Mouse (Mus musculus) bone marrow macrophage, adult 2 months (primary cell): ENCODE measurements around the gene Ddx42.

Source experiments
- CTCF ChIP-seq: IDR thresholded peaks from 2 replicates; pipeline ENCODE4 v1.5.1; 2012; ENCODE audit warnings: low read depth, mild to moderate bottlenecking, low read length, moderate library complexity
- POLR2A ChIP-seq: IDR thresholded peaks from 2 replicates; pipeline ENCODE4 v1.6.1; 2012; ENCODE audit warnings: mild to moderate bottlenecking, low read depth, low read length, borderline replicate concordance

DNA sequence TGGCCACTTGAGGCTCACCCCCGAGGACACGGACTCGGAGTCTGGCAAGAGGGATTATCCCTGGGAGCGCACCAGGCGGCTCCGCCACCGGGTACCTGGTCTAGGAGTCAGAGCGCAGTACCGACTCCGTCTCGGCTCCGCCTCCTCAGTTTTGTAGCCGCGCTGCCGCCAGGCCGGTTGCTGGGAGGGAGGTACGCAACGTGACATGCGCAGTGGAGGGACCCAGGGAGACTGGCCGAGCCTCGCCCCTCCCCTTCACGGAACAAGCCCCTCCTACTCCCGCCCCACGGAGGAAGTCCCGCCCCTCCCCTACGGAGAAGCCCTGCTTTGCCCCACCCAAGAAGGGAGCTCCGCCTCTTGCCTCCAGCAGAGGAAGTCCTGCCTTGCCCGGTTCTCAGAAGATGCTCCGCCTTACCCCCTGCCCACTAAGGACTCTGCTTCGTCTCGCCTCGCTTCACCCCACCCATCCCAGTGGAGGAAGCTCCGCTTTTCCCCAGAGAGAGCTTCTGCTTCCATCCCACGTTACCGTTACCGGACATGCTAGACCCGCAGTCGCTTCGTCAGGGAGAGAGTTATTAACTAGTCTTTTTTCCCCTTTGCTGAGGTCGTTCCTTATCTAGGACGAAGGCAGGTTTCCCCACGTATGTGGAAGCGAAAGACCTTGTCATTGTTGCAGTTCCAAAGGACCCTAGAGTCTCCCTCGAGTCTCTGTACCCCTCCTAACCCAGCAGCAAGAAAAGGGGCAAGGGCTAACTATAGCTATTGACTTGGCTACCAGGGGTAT is 23.2 kb upstream of the Ddx42 start:
- TF ChIP-seq CTCF (no peak), POLR2A (no peak)
